Mouse (Mus musculus): ENCODE data around the gene Astn2.

DNA sequence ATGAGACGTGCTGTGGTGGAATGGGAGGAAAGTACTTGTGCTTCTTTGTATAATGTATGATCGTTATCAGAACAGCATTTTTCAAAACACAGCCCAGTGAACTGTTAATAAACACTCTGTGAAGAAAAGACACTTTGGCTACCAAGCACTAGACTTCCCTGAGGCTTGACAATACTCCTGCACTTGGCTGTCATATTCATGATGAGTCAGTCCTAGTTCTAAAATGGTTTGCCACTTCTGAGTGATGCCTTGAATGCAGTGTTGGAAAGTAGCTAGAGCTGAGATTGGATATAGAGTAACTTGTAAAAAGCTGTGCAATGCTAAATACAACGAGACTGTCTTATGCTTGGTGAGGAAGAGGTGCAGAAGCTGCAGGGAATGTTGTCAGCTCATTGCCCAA lies 518.5 kb downstream of the Astn2 start:
- no peak for TF ChIP-seq CTCF (IDR thresholded peaks at IDR 0.05; ENCODE audit: control insufficient read depth, insufficient read depth, insufficient read length)
- no peak for TF ChIP-seq MYOG (IDR thresholded peaks at IDR 0.05; ENCODE audit: control insufficient read depth, extremely low read depth, insufficient read length)
- TF ChIP-seq USF1 (IDR thresholded peaks at IDR 0.05; ENCODE audit: low read depth) = no peak
- TF ChIP-seq FOSL1 (IDR thresholded peaks at IDR 0.05; ENCODE audit: insufficient read depth, low read length, poor library complexity, severe bottlenecking) = no peak
- no peak for TF ChIP-seq CEBPB (IDR thresholded peaks at IDR 0.05; ENCODE audit: low read depth)
- TF ChIP-seq MYOD1 (IDR thresholded peaks at IDR 0.05; ENCODE audit: control insufficient read depth, insufficient read length, low read depth) = no peak
- no peak for TF ChIP-seq MAX (IDR thresholded peaks at IDR 0.05)
